Mouse (Mus musculus) heart, postnatal 0 days (tissue): ENCODE measurements at regions not wholly inside any gene's neighbourhood (a gene's known extent, or its start where the extent isn't known, plus 50 kb on each side); places are given as distances from the start of the nearest gene placed in this dataset.

Source experiments
- ATAC-seq: fragments of 200-750 bp; cut with Nextera tagmentation; 2 replicates; pipeline ENCODE4 v1.8.0; 2017; ENCODE audit warnings: low read depth, moderate number of reproducible peaks, moderate library complexity; ENCODE audit not compliant: insufficient read depth
- DNase-seq: peaks from one replicate; pipeline ENCODE4 v3.0.0-alpha.2; 2016; ENCODE audit warnings: low spot score
- H3K27ac ChIP-seq: fragments of 300-500 bp; sonication (generic); 2 replicates; pipeline ENCODE4 v1.5.1; 2014; ENCODE audit warnings: low read depth, mild to moderate bottlenecking
- H3K27me3 ChIP-seq: fragments of 300-500 bp; sonication (generic); 2 replicates; pipeline ENCODE4 v1.6.1; 2014; ENCODE audit warnings: low read length, mixed read lengths; ENCODE audit not compliant: control insufficient read depth, insufficient read depth
- H3K36me3 ChIP-seq: fragments of 300-500 bp; sonication (generic); replicated peaks from 2 replicates; pipeline ENCODE4 v1.6.1; 2014; ENCODE audit warnings: low read length, mixed read lengths; ENCODE audit not compliant: control insufficient read depth, insufficient read depth
- H3K4me1 ChIP-seq: fragments of 300-500 bp; sonication (generic); 2 replicates; pipeline ENCODE4 v1.6.1; 2014; ENCODE audit warnings: antibody characterized with exemption; ENCODE audit not compliant: control insufficient read depth, insufficient read depth
- H3K4me2 ChIP-seq: fragments of 300-500 bp; sonication (generic); 2 replicates; pipeline ENCODE4 v1.6.1; 2014; ENCODE audit warnings: low read depth, mild to moderate bottlenecking, low read length, moderate library complexity
- H3K4me3 ChIP-seq: fragments of 300-500 bp; sonication (generic); 2 replicates; pipeline ENCODE4 v1.5.1; 2014; ENCODE audit warnings: low read depth, low read length
- H3K9ac ChIP-seq: fragments of 300-500 bp; sonication (generic); replicated peaks from 2 replicates; pipeline ENCODE4 v1.6.1; 2014; ENCODE audit warnings: low read depth, low read length, mixed read lengths
- H3K9me3 ChIP-seq: fragments of 300-500 bp; sonication (generic); replicated peaks from 2 replicates; pipeline ENCODE4 v1.6.1; 2016; ENCODE audit warnings: low read length; ENCODE audit not compliant: control insufficient read depth
- CTCF ChIP-seq: IDR thresholded peaks from 2 replicates; pipeline ENCODE4 v1.5.1; 2016; ENCODE audit warnings: antibody characterized with exemption, control low read depth, low read depth
- EP300 ChIP-seq: IDR thresholded peaks from 2 replicates; pipeline ENCODE4 v1.6.1; 2016; ENCODE audit warnings: antibody characterized with exemption, low read depth
- WGBS: fragments of 180-500 bp; shearing (Covaris S2); extraction: QIAGEN DNeasy Blood & Tissue Kit; methylation state at CpG from one replicate; pipeline ENCODE4 v1.1.7; 2014; 5-methylcytosine and 5-hydroxymethylcytosine counted together

- H3K27ac ChIP-seq = no peak overlapping the region
- TF ChIP-seq CTCF = no peak
- no peak for TF ChIP-seq EP300
- DNase-seq (no peak), ATAC-seq (no peak)
- 78% methylated on average over 16 of the region's 16 CpGs for WGBS
- H3K9me3 ChIP-seq = 0 out of 2 replicates have a peak, but pooled peaks cover 5% of the 10 kb centered on the region
- H3K4me3 ChIP-seq = no peak overlapping the region
- H3K9ac ChIP-seq = no peak overlapping the region
- H3K27me3 ChIP-seq = no peaks in the 10 kb centered on the region
- no peaks in the 10 kb centered on the region for H3K36me3 ChIP-seq
- no peak overlapping the region for H3K4me2 ChIP-seq
- H3K4me1 ChIP-seq = no peaks in the 10 kb centered on the region
Measured at GRCm38 (mm10) chr8:116790294-116790693, 57.5 kb upstream of the Cdyl2 start.
